Mouse (Mus musculus) liver, embryonic 15.5 days (tissue): Measurements from ENCODE around the gene Acsl1. TPM values are rescaled to one million over a fixed set of nuclear protein-coding genes. Genes with fewer than 3 reads are reported as not detected.

Experiments used
- ATAC-seq: fragments of 200-750 bp; cut with Nextera tagmentation; 2 replicates; pipeline ENCODE4 v1.8.0; 2017; ENCODE audit warnings: moderate number of reproducible peaks, mild to moderate bottlenecking, moderate library complexity; ENCODE audit not compliant: insufficient read depth
- H3K27ac ChIP-seq: fragments of 300-500 bp; sonication (generic); replicated peaks from 2 replicates; pipeline ENCODE4 v1.5.1; 2015; ENCODE audit warnings: mild to moderate bottlenecking, inconsistent platforms
- H3K27me3 ChIP-seq: fragments of 300-500 bp; sonication (generic); 2 replicates; pipeline ENCODE4 v1.6.1; 2015; ENCODE audit warnings: mild to moderate bottlenecking, inconsistent platforms
- H3K36me3 ChIP-seq: fragments of 300-500 bp; sonication (generic); replicated peaks from 2 replicates; pipeline ENCODE4 v1.6.1; 2015; ENCODE audit warnings: moderate library complexity, mild to moderate bottlenecking, inconsistent platforms
- H3K4me1 ChIP-seq: fragments of 300-500 bp; sonication (generic); replicated peaks from 2 replicates; pipeline ENCODE4 v1.6.1; 2015; ENCODE audit warnings: inconsistent platforms
- H3K4me2 ChIP-seq: fragments of 300-500 bp; sonication (generic); 2 replicates; pipeline ENCODE4 v1.6.1; 2015; ENCODE audit warnings: moderate library complexity, mild to moderate bottlenecking, inconsistent platforms
- H3K4me3 ChIP-seq: fragments of 300-500 bp; sonication (generic); replicated peaks from 2 replicates; pipeline ENCODE4 v1.5.1; 2015; ENCODE audit warnings: mild to moderate bottlenecking, inconsistent platforms
- H3K9ac ChIP-seq: fragments of 300-500 bp; sonication (generic); 2 replicates; pipeline ENCODE4 v1.6.1; 2015; ENCODE audit warnings: moderate library complexity, mild to moderate bottlenecking, inconsistent platforms
- H3K9me3 ChIP-seq: fragments of 300-500 bp; sonication (generic); replicated peaks from 2 replicates; pipeline ENCODE4 v1.6.1; 2016; ENCODE audit warnings: inconsistent platforms
- WGBS: fragments of 180-500 bp; shearing (Covaris S2); methylation state at CpG from one replicate; pipeline ENCODE4 v1.1.7; 2015; ENCODE audit warnings: mixed read lengths; ENCODE audit not compliant: insufficient replicate concordance; 5-methylcytosine and 5-hydroxymethylcytosine counted together
- polyA plus RNA-seq: library from polyadenylated mRNA; unstranded; fragments of >200 nt; fragmentation: Nextera tagmentation; extraction: Ambion mirVana; gene quantifications from 2 replicates; pipeline ENCODE4 v1.2.1, GENCODE M21; 2015

The Acsl1 gene
- polyA plus RNA-seq, 1 experiment from 2014 or later = 106 TPM

GRCm38 (mm10) chr8:46508488-46509395, 37.9 kb downstream of the Acsl1 start:
- 69% methylated on average over 14 of the region's 14 CpGs for WGBS

GRCm38 (mm10) chr8:46509474-46509873, 38.6 kb downstream of the Acsl1 start:
- peaks cover 80% of the 10 kb centered on the region for H3K36me3 ChIP-seq
- H3K4me1 ChIP-seq = peaks cover 17% of the 10 kb centered on the region

More at GRCm38 (mm10) chr8:46508488-46509395, 37.9 kb downstream of the Acsl1 start:
- no peak for ATAC-seq
- Histone ChIP-seq H3K27ac (peak overlapping the region; percentile 22; the same call in 1 of the 2 replicates), H3K36me3 (peaks cover 79% of the 10 kb centered on the region), H3K27me3 (no peaks in the 10 kb centered on the region), H3K4me3 (no peak overlapping the region), H3K4me1 (peaks cover 24% of the 10 kb centered on the region), H3K9me3 (no peaks in the 10 kb centered on the region), H3K4me2 (no peak overlapping the region), H3K9ac (no peak overlapping the region)

GRCm38 (mm10) chr8:46511336-46511735, 40.5 kb downstream of the Acsl1 start:
- 88% methylated on average over 9 of the region's 9 CpGs for WGBS
- Histone ChIP-seq H3K9me3 (no peaks in the 10 kb centered on the region), H3K9ac (no peak overlapping the region), H3K4me2 (no peak overlapping the region), H3K27ac (no peak overlapping the region), H3K27me3 (no peaks in the 10 kb centered on the region), H3K36me3 (peaks cover 77% of the 10 kb centered on the region), H3K4me3 (no peak overlapping the region), H3K4me1 (peaks cover 14% of the 10 kb centered on the region)
- ATAC-seq = no peak

More at GRCm38 (mm10) chr8:46509474-46509873, 38.6 kb downstream of the Acsl1 start:
- ATAC-seq = no peak
- no peak overlapping the region for H3K4me3 ChIP-seq
- no peak overlapping the region for H3K9ac ChIP-seq
- 72% methylated on average over 3 of the region's 3 CpGs for WGBS
- H3K27ac ChIP-seq = 0 out of 2 replicates have a peak overlapping the region, but pooled peaks have one; percentile 22
- H3K4me2 ChIP-seq = no peak overlapping the region
- H3K27me3 ChIP-seq = no peaks in the 10 kb centered on the region
- H3K9me3 ChIP-seq = no peaks in the 10 kb centered on the region

GRCm38 (mm10) chr8:46512538-46512937, 41.7 kb downstream of the Acsl1 start:
- Histone ChIP-seq H3K4me3 (no peak overlapping the region), H3K27me3 (no peaks in the 10 kb centered on the region), H3K4me1 (peaks cover 14% of the 10 kb centered on the region), H3K4me2 (no peak overlapping the region), H3K9ac (no peak overlapping the region), H3K27ac (no peak overlapping the region), H3K36me3 (peaks cover 76% of the 10 kb centered on the region), H3K9me3 (no peaks in the 10 kb centered on the region)
- 0 out of 2 replicates have a peak, but pooled peaks have one; percentile 10 for ATAC-seq
- 47% methylated on average over 8 of the region's 8 CpGs for WGBS

- Histone ChIP-seq H3K27me3 (no peaks in the 10 kb centered on the region), H3K4me3 (no peak overlapping the region), H3K4me1 (peaks cover 14% of the 10 kb centered on the region), H3K4me2 (no peak overlapping the region), H3K9ac (no peak overlapping the region), H3K36me3 (peaks cover 75% of the 10 kb centered on the region), H3K27ac (peak overlapping the region; percentile 66), H3K9me3 (no peaks in the 10 kb centered on the region)
- ATAC-seq = peak; percentile 76
- WGBS = 84% methylated on average over 1 of the region's 1 CpGs
Measured at GRCm38 (mm10) chr8:46514027-46514426, 43.2 kb downstream of the Acsl1 start.

GRCm38 (mm10) chr8:46520667-46521066, 49.8 kb downstream of the Acsl1 start:
- H3K27ac ChIP-seq = peak overlapping the region; percentile 34; the same call in 1 of the 2 replicates
- WGBS = 74% methylated on average over 6 of the region's 6 CpGs
- H3K9ac ChIP-seq = no peak overlapping the region
- no peaks in the 10 kb centered on the region for H3K27me3 ChIP-seq
- peaks cover 89% of the 10 kb centered on the region for H3K36me3 ChIP-seq
- H3K4me2 ChIP-seq = no peak overlapping the region
- H3K9me3 ChIP-seq = no peaks in the 10 kb centered on the region
- no peak overlapping the region for H3K4me3 ChIP-seq
- peaks cover 25% of the 10 kb centered on the region; the same call in 1 of the 2 replicates for H3K4me1 ChIP-seq
- peak; percentile 29; the same call in 1 of the 2 replicates for ATAC-seq

GRCm38 (mm10) chr8:46526098-46526497, 55.3 kb downstream of the Acsl1 start:
- WGBS = 84% methylated on average over 8 of the region's 8 CpGs
- H3K9me3 ChIP-seq = no peaks in the 10 kb centered on the region
- H3K9ac ChIP-seq = no peak overlapping the region
- no peak overlapping the region for H3K27ac ChIP-seq
- H3K4me1 ChIP-seq = peaks cover 43% of the 10 kb centered on the region
- no peak overlapping the region for H3K4me3 ChIP-seq
- H3K4me2 ChIP-seq = no peak overlapping the region
- H3K36me3 ChIP-seq = peaks cover 94% of the 10 kb centered on the region
- no peak for ATAC-seq
- no peaks in the 10 kb centered on the region for H3K27me3 ChIP-seq

GRCm38 (mm10) chr8:46526821-46527220, 56.0 kb downstream of the Acsl1 start:
- no peak overlapping the region for H3K4me2 ChIP-seq
- H3K4me3 ChIP-seq = no peak overlapping the region
- no peak for ATAC-seq
- H3K9ac ChIP-seq = no peak overlapping the region
- WGBS = 79% methylated on average over 10 of the region's 10 CpGs
- no peaks in the 10 kb centered on the region for H3K27me3 ChIP-seq
- H3K9me3 ChIP-seq = no peaks in the 10 kb centered on the region
- H3K27ac ChIP-seq = no peak overlapping the region
- H3K4me1 ChIP-seq = peaks cover 40% of the 10 kb centered on the region
- peaks cover 94% of the 10 kb centered on the region for H3K36me3 ChIP-seq

GRCm38 (mm10) chr8:46529508-46529907, 58.7 kb downstream of the Acsl1 start:
- Histone ChIP-seq H3K36me3 (peaks cover 95% of the 10 kb centered on the region), H3K9ac (no peak overlapping the region)
- 71% methylated on average over 4 of the region's 4 CpGs for WGBS

GRCm38 (mm10) chr8:46530541-46530940, 59.7 kb downstream of the Acsl1 start:
- Histone ChIP-seq H3K36me3 (peaks cover 93% of the 10 kb centered on the region), H3K4me1 (peaks cover 28% of the 10 kb centered on the region), H3K9me3 (no peaks in the 10 kb centered on the region), H3K9ac (no peak overlapping the region), H3K4me3 (no peak overlapping the region), H3K4me2 (no peak overlapping the region), H3K27me3 (no peaks in the 10 kb centered on the region), H3K27ac (no peak overlapping the region)
- 58% methylated on average over 4 of the region's 4 CpGs for WGBS
- ATAC-seq = no peak

More at GRCm38 (mm10) chr8:46529508-46529907, 58.7 kb downstream of the Acsl1 start:
- H3K4me2 ChIP-seq = no peak overlapping the region
- H3K27me3 ChIP-seq = no peaks in the 10 kb centered on the region
- no peak overlapping the region for H3K4me3 ChIP-seq
- H3K4me1 ChIP-seq = peaks cover 33% of the 10 kb centered on the region
- H3K27ac ChIP-seq = 0 out of 2 replicates have a peak overlapping the region, but pooled peaks have one; percentile 22
- H3K9me3 ChIP-seq = no peaks in the 10 kb centered on the region
- ATAC-seq = peak; percentile 58

- peak; percentile 13; the same call in 1 of the 2 replicates for ATAC-seq
- H3K4me2 ChIP-seq = no peak overlapping the region
- H3K9me3 ChIP-seq = no peaks in the 10 kb centered on the region
- 72% methylated on average over 7 of the region's 7 CpGs for WGBS
- no peak overlapping the region for H3K27ac ChIP-seq
- H3K4me3 ChIP-seq = no peak overlapping the region
- H3K27me3 ChIP-seq = no peaks in the 10 kb centered on the region
- peaks cover 13% of the 10 kb centered on the region for H3K4me1 ChIP-seq
- H3K36me3 ChIP-seq = peaks cover 85% of the 10 kb centered on the region
- H3K9ac ChIP-seq = no peak overlapping the region
Measured at GRCm38 (mm10) chr8:46533926-46534325, 63.1 kb downstream of the Acsl1 start.
